Mouse (Mus musculus): ENCODE measurements at regions not wholly inside any gene's neighbourhood (a gene's known extent, or its start where the extent isn't known, plus 50 kb on each side); places are given as distances from the start of the nearest gene placed in this dataset.

DNA sequence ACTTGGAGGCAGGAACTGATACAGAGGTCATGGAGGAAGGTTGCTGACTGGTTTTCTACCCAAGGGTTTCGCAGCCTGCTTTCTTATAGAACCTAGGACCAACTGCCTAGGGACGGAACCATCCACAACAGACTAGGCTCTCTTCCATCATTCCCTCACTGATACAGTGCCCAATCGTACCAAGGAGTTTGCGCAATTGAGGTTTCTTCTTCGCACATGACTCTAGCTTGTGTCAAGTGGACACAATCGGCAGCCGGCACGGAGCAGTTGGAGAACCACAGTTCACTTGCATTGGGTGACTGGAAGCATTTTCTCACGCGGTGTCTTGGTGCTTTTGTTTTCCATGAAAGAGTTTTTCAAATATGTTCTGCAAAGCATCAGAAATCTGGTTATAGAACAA, 149.1 kb upstream of the Dyrk2 start:
- no peak for DNase-seq (ENCODE audit: low read depth, low spot score)

DNA sequence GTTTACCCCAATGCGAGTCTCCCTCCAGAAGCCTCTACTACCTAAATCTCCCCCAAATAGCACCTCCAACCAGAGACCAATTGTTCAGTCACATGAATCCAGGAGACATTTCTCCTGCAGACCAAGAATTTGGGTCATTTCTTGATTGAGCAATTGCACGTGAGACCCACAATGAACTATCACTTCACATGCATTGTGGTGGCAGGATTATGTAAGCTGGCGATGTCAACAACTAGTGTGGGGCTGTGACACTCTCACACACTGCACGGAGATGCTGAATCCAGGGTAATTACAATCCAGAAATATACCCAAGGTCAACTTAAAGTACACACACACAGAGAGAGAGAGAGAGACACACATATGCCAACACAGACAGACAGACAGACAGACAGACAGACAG, 148.5 kb upstream of the Dyrk2 start:
- DNase-seq (ENCODE audit: low read depth, low spot score): no peak

DNA sequence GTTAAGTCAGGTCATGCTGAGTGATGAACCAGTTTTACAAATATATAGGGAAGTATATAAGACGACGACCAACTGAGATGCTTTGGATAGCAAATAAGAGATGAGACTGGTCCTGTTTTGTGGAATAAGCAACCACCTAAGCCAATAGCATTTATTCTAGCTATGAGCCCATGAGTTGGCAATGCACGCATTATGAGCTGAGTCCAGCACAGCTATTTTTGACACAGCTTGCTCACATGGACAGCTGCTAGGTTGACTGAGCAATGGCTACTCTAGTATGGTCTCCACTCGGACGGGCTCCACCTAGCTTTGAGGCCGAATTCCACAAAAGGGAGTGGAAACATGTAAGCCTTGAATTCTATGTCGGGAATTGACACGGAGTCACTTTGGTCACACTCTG, 146.1 kb upstream of the Dyrk2 start:
- peak; percentile 77 for DNase-seq (ENCODE audit: low read depth, low spot score)

DNA sequence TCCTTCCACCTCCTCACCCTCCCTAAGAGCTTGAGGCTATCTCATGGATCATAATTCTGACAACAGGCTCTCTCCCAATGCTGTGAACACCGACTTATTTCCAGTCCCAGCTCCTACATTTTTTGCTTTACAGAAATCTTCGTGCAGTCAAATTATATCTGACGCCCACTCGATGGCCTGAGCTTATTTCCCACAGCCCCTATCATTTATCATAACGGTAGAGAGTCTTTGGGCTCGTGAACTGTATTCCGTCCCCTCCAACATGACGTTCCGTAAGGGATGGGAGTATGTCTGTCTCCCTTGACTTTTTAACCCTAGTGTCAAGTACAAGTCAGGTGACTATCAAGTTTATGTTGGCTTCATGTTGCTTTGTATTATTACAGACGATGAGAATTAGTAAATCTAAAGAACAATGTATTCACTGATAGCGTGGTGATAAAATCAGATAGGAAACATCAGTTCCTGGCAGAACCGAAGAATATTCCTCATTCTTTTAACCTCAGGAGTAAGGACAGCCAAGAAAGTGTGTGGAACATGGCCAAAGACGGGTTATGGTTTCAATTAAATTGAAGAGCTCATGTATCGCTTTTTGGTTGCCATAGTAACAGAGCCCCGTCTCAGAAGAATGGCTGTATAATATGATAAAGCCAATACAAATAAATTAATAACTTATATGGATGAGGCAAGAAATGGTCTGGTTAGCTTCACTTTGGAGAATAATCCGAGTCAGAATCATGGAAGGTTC, 145.5 kb upstream of the Dyrk2 start:
- peak; percentile 72 for DNase-seq (ENCODE audit: low read depth, low spot score)

DNA sequence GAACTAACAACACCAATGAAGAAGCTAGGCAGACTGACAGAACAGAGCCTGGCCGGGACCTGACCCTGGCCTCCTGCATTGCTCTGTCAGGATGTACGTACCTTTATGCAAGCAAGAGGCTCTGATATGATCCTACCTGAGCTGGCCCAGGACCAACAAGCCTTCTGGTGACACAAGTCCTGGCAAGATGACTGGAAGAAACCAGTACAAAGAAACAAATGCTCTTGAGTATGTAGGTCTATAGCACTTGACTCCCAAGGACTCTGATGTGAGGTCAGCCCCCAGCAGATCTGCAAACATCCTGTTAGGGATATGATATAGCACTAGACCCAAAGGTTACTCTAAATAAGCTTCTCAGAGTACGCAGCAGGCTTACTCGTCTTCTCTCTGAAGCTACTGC, 144.7 kb upstream of the Dyrk2 start:
- DNase-seq (ENCODE audit: low read depth, low spot score): no peak

DNA sequence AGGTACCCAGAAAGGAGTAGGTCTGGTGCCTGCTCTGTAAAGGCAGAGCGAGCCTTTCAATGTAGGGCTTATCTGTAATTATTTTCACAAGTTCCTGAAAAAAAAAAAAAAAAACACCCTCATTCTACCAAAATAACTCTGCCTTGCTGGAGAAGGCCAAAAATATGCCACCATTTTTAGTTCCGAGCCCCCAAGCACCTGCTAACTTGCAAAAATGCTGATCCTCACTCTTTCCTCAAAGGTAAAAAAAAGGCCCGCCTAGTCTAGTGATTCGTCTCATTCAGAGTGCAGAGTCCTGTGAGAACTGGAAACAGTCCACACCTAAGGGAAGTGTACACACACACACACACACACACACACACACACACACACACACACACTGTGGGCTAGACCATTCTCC, 143.7 kb upstream of the Dyrk2 start:
- no peak for DNase-seq (ENCODE audit: low read depth, low spot score)

DNA sequence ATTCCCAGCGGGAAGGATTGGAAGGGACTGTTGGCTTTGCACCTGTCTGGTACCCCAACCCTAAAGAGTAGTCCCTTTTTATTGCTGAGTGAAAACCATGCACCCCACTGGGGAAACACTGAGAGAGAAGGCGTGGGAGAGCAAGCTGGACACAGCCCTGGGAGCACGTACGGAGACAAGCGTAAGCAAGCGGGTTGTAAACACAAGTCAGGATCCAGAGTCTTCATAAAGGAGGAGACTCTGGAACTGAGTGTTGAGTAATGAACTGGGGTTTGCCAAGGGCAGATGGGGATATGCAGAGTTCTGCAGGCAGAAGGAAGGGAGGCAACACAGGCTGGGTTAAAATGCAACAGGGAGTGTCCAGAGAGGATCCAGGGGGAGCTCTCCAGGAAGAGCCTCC, 141.5 kb upstream of the Dyrk2 start:
- peak; percentile 52 for DNase-seq (ENCODE audit: low read depth, low spot score)

DNA sequence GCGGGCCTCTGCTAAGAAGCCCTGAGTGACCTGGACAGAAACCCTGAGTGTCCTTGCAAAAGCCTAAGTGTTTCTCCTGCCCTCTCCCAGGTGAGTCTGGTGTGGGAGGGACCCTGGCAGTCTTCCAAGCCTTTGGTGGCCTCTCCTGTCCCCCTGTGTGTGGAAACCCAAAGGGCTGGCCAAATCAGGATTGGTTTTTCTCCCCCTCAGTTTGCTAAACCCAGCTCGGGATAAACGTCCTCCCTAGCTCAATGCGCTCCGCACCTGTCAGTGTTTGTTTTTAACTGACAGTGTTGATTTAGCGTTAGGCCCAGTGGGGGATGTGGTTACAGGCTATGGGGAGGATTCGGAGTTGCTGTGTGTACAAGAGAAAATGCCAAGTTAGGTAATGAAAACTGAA, 140.9 kb upstream of the Dyrk2 start:
- DNase-seq (ENCODE audit: low read depth, low spot score): peak; percentile 50

DNA sequence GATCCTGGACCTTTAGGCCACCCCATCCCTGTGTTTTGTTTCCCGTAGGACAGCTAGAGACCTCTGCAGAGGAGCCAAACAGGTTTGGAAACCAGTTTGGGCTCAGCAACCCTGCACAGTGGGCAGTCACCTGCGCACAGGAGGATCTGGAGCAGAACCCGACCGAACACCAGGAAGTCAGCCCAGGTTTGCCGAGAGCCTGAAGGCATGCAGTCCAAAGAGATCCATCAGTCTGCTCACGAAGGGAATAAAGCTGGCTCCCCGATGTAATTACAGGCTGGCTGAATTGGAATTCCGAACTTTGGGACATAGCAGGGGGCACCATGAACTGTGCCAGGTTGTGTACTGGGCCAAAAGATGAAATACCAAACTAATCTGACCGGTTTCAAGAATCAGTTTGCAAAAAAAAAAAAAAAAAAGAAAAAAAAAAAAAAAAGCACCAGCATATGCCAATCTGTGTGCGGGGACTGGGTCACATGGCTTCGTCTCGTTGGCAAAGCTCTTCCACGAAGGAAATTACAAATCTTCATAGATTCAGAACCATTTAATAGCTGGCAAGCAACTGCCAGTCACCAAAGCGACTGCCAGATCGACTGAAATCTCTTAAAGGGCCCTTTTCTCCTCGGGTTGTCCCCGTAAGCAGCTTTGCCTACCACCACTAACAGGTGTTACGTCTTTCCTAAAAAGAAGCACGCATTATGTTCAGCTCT, 137.0 kb upstream of the Dyrk2 start:
- no peak for DNase-seq (ENCODE audit: low read depth, low spot score)

DNA sequence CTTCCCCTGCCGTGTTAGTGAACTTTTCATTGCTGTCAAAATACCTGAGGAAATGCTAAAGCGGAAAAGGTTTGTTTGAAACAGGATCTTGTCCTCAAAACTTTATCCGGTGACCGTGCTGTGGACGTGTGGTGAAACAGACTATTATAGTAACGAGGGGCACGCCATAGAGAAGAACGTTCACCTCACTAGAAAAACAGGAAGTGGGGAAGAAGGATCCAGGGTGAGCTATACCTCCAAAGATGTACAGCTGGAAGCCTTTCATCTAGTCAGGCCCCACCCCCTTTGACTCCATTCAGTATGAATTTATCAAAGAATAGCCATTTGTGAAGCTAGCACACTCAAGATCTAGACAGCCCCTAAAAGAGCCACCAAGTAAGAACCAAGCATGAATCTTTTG, 135.5 kb upstream of the Dyrk2 start:
- no peak for DNase-seq (ENCODE audit: low read depth, low spot score)

DNA sequence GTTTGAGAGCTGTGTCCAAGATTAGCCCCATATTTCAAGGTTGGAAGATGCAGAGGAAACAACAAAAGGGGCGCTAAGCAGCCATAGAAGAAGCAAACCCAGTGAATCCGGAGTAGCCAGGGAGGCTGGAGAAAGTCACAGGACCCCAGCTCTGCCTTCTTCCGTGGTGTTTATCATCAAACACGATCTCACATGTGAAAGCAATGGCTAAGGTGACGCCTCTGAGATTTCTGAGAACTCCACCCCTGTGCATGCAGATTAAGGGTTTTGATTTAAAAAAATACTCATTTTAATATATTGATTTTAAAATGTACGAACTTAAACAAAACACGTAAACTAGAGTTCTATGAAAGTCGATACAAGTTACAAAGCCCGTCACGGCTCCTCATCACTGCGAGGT, 134.4 kb upstream of the Dyrk2 start:
- DNase-seq (ENCODE audit: low read depth, low spot score): no peak

DNA sequence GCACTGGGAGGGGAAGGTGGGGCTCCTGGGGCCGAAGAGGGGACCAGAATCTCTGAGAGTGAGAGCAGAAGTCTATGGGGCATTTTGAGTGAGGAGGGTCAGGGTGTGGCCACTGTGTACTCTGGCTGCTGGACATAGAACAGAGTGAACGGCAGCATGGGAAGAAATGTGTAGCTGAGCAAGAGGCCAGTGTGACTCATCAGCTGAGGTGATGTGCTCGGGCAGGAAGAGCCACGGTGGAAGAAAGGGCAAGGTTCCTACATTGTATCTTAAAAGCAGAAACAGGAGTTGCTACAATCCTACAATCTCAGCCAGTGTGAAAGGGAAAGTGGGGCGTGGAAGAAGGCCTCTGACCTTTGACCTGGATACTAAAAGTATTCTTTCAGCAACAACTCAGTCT, 133.8 kb upstream of the Dyrk2 start:
- DNase-seq (ENCODE audit: low read depth, low spot score): no peak

DNA sequence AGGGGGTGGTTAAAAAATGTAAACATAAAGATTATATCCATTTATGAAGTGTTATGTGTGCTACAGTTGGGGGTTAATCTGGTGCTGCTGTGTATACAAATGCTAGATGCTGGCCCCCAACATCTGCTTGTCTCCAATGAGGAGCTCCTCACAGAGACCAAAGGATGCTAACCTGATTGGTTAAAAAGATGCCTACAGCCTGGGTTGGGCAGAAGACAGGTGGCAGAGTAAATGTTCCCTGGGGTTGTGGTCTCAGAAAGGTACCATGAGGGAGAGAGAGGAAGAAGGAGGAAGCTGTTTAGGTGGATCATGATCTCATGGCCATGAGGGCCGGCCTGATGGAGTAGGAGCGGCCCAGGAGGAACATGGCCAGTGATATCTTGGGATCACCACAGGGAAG, 133.0 kb upstream of the Dyrk2 start:
- DNase-seq (ENCODE audit: low read depth, low spot score): no peak

DNA sequence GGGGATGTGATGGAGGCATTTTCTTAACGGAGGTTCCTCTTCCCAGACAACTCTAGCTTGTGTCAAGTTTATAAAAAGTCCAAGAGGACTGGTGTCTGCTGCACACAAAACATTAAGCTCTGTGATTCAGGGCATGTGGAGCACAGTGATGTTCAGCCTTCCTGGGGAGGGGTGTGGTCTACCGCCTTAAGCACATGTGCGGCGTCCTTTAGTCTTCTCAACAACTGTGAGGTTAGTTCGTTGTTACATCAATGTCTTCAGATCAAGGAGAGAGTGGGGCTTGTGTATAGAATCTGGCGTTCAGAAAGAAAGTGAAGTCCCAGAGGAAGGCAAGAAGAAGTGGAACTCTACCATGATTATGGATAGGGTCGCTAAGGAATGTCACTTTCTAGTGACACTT, 131.9 kb upstream of the Dyrk2 start:
- DNase-seq (ENCODE audit: low read depth, low spot score): no peak

DNA sequence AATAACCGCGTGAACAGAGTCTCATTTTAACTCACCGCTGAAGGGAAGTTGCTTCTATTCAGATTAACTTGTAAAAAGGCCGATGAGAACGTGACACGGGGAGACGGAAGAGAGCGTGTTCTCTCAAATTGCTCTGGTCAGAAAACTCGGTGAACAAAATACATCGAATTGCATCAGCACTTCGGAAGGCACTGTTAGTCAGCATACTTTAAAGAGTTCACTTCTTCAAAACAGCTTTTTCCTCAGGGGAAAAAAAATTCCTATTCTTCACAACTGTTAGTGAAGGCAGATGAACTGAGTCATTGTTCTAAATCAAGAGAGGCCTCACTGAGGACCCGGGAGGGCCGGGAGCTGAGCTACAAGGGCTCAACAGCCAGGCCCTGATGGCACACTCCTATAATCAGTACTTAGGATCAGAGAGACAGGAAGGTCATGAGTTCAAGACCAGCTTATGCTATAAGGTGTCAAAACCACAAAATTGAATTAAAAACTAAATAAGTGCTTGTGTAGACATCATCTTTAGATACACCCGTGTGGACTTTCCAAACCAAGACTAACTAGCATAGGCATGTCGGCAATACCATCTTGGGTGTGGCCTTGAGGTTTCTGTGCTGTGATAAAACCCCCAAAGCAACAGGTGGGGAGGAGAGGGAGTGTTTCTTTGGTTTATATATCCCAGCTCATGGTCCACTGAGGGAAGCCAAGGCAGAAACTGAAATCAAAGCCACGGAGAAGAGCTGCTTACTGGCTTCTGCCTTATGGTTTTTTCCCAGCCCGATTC, 131.2 kb upstream of the Dyrk2 start:
- no peak for DNase-seq (ENCODE audit: low read depth, low spot score)

DNA sequence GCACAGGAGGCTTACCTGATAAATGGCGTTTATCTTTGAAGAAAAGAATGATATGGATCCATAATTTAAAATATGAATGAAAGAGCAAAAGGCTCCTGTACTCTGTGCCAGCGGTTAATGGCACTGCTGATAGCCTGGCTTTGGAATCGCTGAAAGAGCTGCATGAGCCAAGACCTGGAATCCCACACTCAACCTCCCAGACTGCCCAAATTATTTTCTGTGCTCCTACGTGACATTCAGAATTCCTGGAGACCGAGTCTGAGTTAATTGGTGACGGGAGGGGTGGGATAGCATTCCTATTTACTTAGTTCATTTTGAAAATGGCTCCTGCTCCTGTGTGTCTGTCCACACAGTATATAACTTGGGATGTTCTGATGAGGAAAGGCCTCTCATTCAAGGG, 129.0 kb upstream of the Dyrk2 start:
- no peak for DNase-seq (ENCODE audit: low read depth, low spot score)

DNA sequence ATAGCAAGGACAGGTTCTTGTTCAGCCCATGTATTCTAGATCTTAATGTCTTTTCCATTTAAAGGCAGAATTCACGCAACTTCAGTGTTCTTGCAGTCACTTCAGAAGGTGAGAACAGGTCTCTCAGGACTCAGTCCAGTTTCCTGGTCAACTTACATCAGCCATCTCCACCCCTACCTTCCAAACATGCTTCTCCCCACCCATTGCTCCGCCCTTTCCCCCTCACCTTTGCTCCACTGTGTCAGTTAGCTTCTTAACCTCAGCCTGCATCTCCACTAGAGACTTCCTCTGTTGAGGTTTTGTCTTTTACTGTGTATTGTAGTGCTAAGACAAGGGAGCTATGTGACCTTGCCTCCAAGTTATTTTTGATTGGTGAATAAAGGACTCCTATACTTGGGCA, 127.0 kb upstream of the Dyrk2 start:
- DNase-seq (ENCODE audit: low read depth, low spot score): no peak

DNA sequence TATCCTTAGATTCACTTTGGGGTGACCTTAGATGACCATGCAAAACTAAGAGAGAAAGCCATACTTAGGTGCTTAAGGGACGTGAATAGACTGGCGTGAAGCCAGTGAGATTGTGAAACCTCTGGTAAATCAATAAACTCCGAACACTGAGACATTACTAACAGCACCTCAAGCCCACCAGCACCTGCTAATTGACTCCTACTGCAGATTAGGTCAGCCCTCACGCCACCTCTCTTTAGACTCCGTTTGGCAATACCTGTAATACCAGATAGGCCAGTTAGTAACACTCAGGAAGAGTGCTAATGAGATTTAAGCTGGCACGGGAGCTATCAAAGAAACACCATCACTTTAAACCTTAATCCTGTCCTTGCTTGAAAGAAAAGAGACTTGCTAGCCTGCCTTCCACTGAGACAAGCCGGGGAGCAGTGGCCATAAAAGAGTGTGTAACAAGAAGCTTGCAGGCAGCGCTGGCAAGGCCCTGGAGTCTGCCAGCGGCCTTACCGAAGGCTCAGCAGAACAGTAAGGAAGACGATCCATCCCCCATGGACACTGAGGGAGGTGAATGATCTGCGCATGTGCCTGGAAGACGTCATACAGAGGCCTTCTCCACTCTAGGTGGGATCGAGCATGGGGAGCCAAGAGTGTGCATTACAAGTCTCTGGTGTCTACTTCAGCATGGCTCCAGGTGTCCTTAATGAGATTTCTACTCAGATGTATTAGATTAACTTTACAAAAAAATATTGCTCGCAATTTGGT, 124.0 kb upstream of the Dyrk2 start:
- peak; percentile 72 for DNase-seq (ENCODE audit: low read depth, low spot score)

DNA sequence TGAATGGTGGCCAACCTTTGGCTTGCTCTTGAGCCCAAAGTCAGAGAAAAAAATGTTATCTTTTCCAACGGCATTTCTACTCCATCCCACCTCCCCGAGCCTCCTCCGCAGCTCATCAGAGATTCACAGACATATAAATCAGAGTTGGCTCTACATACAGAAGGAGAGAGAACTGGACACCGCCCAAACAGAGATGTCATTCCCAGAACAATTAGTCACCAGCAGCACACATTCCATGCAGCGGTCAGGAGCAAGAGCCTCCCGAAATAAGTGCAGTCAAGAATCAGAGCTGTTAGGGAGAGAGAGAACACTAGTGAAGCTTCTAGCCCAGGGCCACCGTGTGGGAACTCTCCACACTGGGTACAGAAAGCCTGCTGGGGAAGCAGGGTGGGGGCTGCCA, 121.2 kb upstream of the Dyrk2 start:
- DNase-seq (ENCODE audit: low read depth, low spot score): peak; percentile 76

DNA sequence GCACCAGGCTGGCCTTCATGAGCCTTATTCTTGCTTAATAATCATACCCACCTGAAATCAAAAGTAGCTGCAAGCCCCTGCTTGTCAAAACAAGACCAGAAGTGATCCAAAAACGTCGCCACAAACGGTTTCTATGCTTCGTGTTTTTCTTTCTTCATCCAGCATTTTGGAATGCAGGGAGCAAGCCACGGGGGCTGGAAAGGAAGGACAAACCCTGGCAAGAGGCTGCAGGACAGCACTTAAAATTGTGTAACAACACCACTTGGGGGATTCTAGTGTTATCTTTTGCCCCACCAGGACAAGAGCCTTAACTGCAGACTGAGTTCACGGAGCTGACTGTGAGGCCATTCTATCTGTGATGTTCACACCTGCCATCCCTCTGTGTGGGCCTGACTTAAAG, 120.5 kb upstream of the Dyrk2 start:
- DNase-seq (ENCODE audit: low read depth, low spot score): peak; percentile 50

DNA sequence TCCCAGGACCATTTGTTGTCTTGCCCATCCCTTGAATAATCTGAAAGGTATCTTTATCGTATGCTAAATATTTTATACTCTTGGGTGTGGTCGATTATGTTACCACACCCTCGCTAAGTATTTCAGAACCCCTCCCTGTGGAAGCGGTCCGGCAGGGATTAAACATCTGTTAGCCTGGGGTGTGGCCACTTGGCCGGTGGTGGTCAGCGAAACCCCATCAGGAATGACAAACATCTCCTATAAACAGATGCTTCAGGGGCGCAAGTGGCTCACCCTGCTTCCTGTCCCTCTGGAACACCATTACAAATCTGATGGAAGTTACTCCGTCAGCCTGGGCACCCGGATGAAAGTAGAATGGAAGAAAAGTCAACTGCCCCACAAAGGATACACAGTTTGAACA, 119.8 kb upstream of the Dyrk2 start:
- DNase-seq (ENCODE audit: low read depth, low spot score): peak; percentile 53

DNA sequence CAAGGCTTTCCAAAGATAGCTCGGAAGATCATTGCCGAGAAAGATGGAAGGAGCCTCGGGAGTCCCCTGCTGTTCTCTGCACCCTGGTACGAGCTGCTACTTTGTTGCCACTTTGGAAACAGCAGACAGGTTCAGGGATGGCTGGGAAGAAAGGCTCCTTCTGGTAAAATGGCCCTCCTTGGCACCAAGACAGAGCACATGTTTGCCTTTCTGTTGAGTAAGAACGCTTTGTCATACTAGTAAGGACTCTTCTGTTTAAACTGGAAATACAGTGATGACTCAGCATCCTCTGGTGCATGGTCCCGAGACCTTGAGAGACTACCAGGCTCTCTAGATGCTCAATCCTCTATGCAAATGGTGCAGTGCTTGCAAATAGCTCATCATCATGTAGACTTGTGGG, 118.2 kb upstream of the Dyrk2 start:
- no peak for DNase-seq (ENCODE audit: low read depth, low spot score)

Data from skeletal muscle tissue, adult 2 months (tissue).